Mouse (Mus musculus) MEL (cell line): Measurements from ENCODE around the gene Dip2a. TPM values are rescaled to one million over a fixed set of nuclear protein-coding genes. Genes with fewer than 3 reads are reported as not detected.

Source experiments
- DNase-seq: peaks from one replicate; pipeline ENCODE4 v3.0.0; 2011; ENCODE audit warnings: low read depth, low spot score
- H3K27ac ChIP-seq: 2 replicates; pipeline ENCODE4 v1.5.1; 2012; ENCODE audit warnings: low read depth, mild to moderate bottlenecking, control low read depth, low read length, moderate library complexity; ENCODE audit not compliant: control insufficient read depth
- H3K27me3 ChIP-seq, 2 experiments: fragments of 150-350 bp in 1 of 2; sonication (generic) in 1 of 2; 2 replicates each; pipeline ENCODE4 v1.6.1; 2012; ENCODE audit warnings: low read length in 2 of 2, mild to moderate bottlenecking in 2 of 2, improper control_type of control experiment in 1 of 2, moderate library complexity in 1 of 2; ENCODE audit not compliant: insufficient read depth in 2 of 2, control insufficient read depth in 1 of 2
- H3K36me3 ChIP-seq, 2 experiments: 2 replicates each; pipeline ENCODE4 v1.6.1; 2012 to 2014; ENCODE audit warnings: low read length in 2 of 2, improper control_type of control experiment in 1 of 2, inconsistent platforms in 1 of 2, mild to moderate bottlenecking in 1 of 2; ENCODE audit not compliant: insufficient read depth in 2 of 2, control insufficient read depth in 1 of 2
- H3K4me1 ChIP-seq, 2 experiments: fragments of 150-350 bp in 1 of 2; sonication (generic) in 1 of 2; 2 replicates each; pipeline ENCODE4 v1.6.1; 2012; ENCODE audit warnings: low read length in 2 of 2, improper control_type of control experiment in 1 of 2, mild to moderate bottlenecking in 1 of 2; ENCODE audit not compliant: insufficient read depth in 2 of 2, control insufficient read depth in 1 of 2
- H3K4me3 ChIP-seq, 2 experiments: fragments of 150-350 bp in 1 of 2; sonication (generic) in 1 of 2; 2 replicates each; pipeline ENCODE4 v1.5.1; 2012; ENCODE audit warnings: low read depth in 2 of 2, low read length in 2 of 2, mild to moderate bottlenecking in 2 of 2, moderate library complexity in 2 of 2, control low read depth in 1 of 2, improper control_type of control experiment in 1 of 2; ENCODE audit not compliant: control insufficient read depth in 1 of 2, insufficient read depth in 1 of 2
- H3K79me2 ChIP-seq: 2 replicates; pipeline ENCODE4 v1.6.1; 2012; ENCODE audit warnings: mild to moderate bottlenecking, low read length, moderate library complexity; ENCODE audit not compliant: control insufficient read depth, poor library complexity, insufficient read depth
- H3K9ac ChIP-seq: 2 replicates; pipeline ENCODE4 v1.6.1; 2012; ENCODE audit warnings: low read depth, mild to moderate bottlenecking, control low read depth, low read length, moderate library complexity; ENCODE audit not compliant: control insufficient read depth, poor library complexity, severe bottlenecking
- H3K9me3 ChIP-seq: fragments of 150-350 bp; sonication (generic); replicated peaks from 2 replicates; pipeline ENCODE4 v1.6.1; 2012; ENCODE audit warnings: mild to moderate bottlenecking, low read length, improper control_type of control experiment, moderate library complexity; ENCODE audit not compliant: insufficient read depth
- CHD2 ChIP-seq: IDR thresholded peaks from 2 replicates; pipeline ENCODE4 v1.6.1; 2011; ENCODE audit warnings: low read length, improper control_type of control experiment
- CTCF ChIP-seq, 3 experiments: IDR thresholded peaks in 2 of 3; conservative IDR thresholded peaks in 1 of 3; 2 replicates each; pipeline ENCODE4 v1.5.1; 2011 to 2012; ENCODE audit warnings: low read length in 3 of 3, low read depth in 2 of 3, mild to moderate bottlenecking in 2 of 3, improper control_type of control experiment in 1 of 3, inconsistent platforms in 1 of 3, mixed read lengths in 1 of 3, moderate library complexity in 1 of 3; ENCODE audit not compliant: control insufficient read depth in 1 of 3, insufficient read depth in 1 of 3, poor library complexity in 1 of 3, severe bottlenecking in 1 of 3
- JUND ChIP-seq: IDR thresholded peaks from 2 replicates; pipeline ENCODE4 v1.6.1; 2011; ENCODE audit warnings: low read depth, mild to moderate bottlenecking, improper control_type of control experiment, low read length
- KAT2A ChIP-seq: conservative IDR thresholded peaks from 2 replicates; pipeline ENCODE4 v1.6.1; 2012; ENCODE audit warnings: low read depth, low read length, improper control_type of control experiment, inconsistent platforms
- MAZ ChIP-seq: IDR thresholded peaks from 2 replicates; pipeline ENCODE4 v1.6.1; 2012; ENCODE audit warnings: low read depth, mild to moderate bottlenecking, inconsistent platforms, low read length, improper control_type of control experiment
- MYB ChIP-seq: IDR thresholded peaks from 2 replicates; pipeline ENCODE4 v1.6.1; 2011; ENCODE audit warnings: mild to moderate bottlenecking, low read depth, low read length, improper control_type of control experiment
- MYC ChIP-seq: IDR thresholded peaks from 2 replicates; pipeline ENCODE4 v1.6.1; 2011; ENCODE audit warnings: low read depth, mild to moderate bottlenecking, low read length, improper control_type of control experiment, moderate library complexity
- NRF1 ChIP-seq: IDR thresholded peaks from 2 replicates; pipeline ENCODE4 v1.6.1; 2014; ENCODE audit warnings: low read depth, mild to moderate bottlenecking, inconsistent platforms, low read length, improper control_type of control experiment, moderate library complexity; ENCODE audit not compliant: poor library complexity, insufficient read depth, severe bottlenecking
- POLR2AphosphoS2 ChIP-seq: IDR thresholded peaks from 2 replicates; pipeline ENCODE4 v1.6.1; 2011; ENCODE audit warnings: low read length, improper control_type of control experiment
- SIN3A ChIP-seq: IDR thresholded peaks from 2 replicates; pipeline ENCODE4 v1.6.1; 2012; ENCODE audit warnings: low read length, improper control_type of control experiment, inconsistent platforms
- SMC3 ChIP-seq: IDR thresholded peaks from 2 replicates; pipeline ENCODE4 v1.6.1; 2011; ENCODE audit warnings: low read depth, low read length, improper control_type of control experiment
- TAL1 ChIP-seq: IDR thresholded peaks from 2 replicates; pipeline ENCODE4 v1.6.1; 2012; ENCODE audit warnings: mild to moderate bottlenecking, inconsistent platforms, low read length, moderate library complexity, mixed read lengths
- TBP ChIP-seq: IDR thresholded peaks from 2 replicates; pipeline ENCODE4 v1.8.0; 2011; ENCODE audit warnings: low read depth, low read length, improper control_type of control experiment
- ZKSCAN1 ChIP-seq: IDR thresholded peaks from 2 replicates; pipeline ENCODE4 v1.6.1; 2012; ENCODE audit warnings: low read depth, mild to moderate bottlenecking, inconsistent platforms, low read length, improper control_type of control experiment, moderate library complexity
- polyA plus RNA-seq, 2 experiments: library from polyadenylated mRNA; stranded (reverse) in 1 of 2; unstranded in 1 of 2; fragments of >175 nt in 1 of 2; fragments of >200 nt in 1 of 2; gene quantifications; 2 replicates each; pipeline versions ENCODE4 v1.2.1 to v1.2.4; 2012; ENCODE audit warnings: low replicate concordance in 2 of 2, low read depth in 1 of 2; ENCODE audit not compliant: insufficient read length in 2 of 2, insufficient read depth in 1 of 2, missing spikeins in 1 of 2
- total RNA-seq: library from RNA; depleted of rRNA; stranded (reverse); fragments of 300-350 nt; gene quantifications from 2 replicates; pipeline ENCODE4 v1.2.3, GENCODE M21; 2012

Gene Dip2a
- total and polyA plus RNA-seq, 3 experiments, result 2.6 to 5.7 TPM; not detected in 1

- Histone ChIP-seq H3K9ac (no peak overlapping the region), H3K27me3 (no peaks in the 10 kb centered on the region), H3K4me3 (no peak overlapping the region), H3K9me3 (no peaks in the 10 kb centered on the region), H3K4me1 (no peaks in the 10 kb centered on the region), H3K27ac (no peak overlapping the region), H3K36me3 (no peaks in the 10 kb centered on the region)
- no peak for DNase-seq
- TF ChIP-seq CHD2, result no peak
- TF ChIP-seq MYC, result no peak
- no peak for TF ChIP-seq TAL1
- TF ChIP-seq SIN3A, result no peak
- no peak for TF ChIP-seq POLR2AphosphoS2
- TF ChIP-seq KAT2A, result no peak
- TF ChIP-seq, all 39 proteins: peak for 0
- H3K79me2 ChIP-seq, result no peaks in the 10 kb centered on the region
These were observed 84.6 kb downstream of the Dip2a start for GRCm38 (mm10) chr10:76260358-76261059.

- H3K4me1 ChIP-seq, result no peaks in the 10 kb centered on the region
- H3K27ac ChIP-seq, result no peak overlapping the region
- H3K79me2 ChIP-seq, result no peaks in the 10 kb centered on the region
- no peak for DNase-seq
- H3K9me3 ChIP-seq, result no peaks in the 10 kb centered on the region
- no peaks in the 10 kb centered on the region for H3K27me3 ChIP-seq
- H3K4me3 ChIP-seq, result no peak overlapping the region
- no peak overlapping the region for H3K9ac ChIP-seq
- H3K36me3 ChIP-seq, result no peaks in the 10 kb centered on the region
- no peak for TF ChIP-seq MAZ
- no peak for TF ChIP-seq ZKSCAN1
- TF ChIP-seq SMC3, result no peak
- TF ChIP-seq NRF1, result no peak
- TF ChIP-seq TBP, result no peak
- TF ChIP-seq JUND, result no peak
- no peak for TF ChIP-seq MYB
- no peak for TF ChIP-seq CTCF (IDR thresholded peaks at IDR 0.05 in 2 of 3, conservative IDR thresholded peaks at IDR 0.05 in 1 of 3; ENCODE audit: control insufficient read depth in 1 of 3, insufficient read depth in 1 of 3, low read depth in 2 of 3, low read length in 3 of 3, poor library complexity in 1 of 3, severe bottlenecking in 1 of 3)
These were observed 85.4 kb downstream of the Dip2a start for GRCm38 (mm10) chr10:76259566-76260232.
